Mouse (Mus musculus): ENCODE measurements around the gene Adgrg2. TPM values are rescaled to one million over a fixed set of nuclear protein-coding genes. Genes with fewer than 3 reads are reported as not detected.

The Adgrg2 gene
- polyA plus RNA-seq, 1 experiment from 2014 or later: 0.55 TPM

- Histone ChIP-seq H3K4me3 (ENCODE audit: low read depth, low read length) (no peak overlapping the region), H3K36me3 (ENCODE audit: control insufficient read depth, insufficient read depth) (no peaks in the 10 kb centered on the region), H3K4me1 (replicated peaks; ENCODE audit: control insufficient read depth, insufficient read depth, low read length) (no peaks in the 10 kb centered on the region), H3K9ac (ENCODE audit: low read depth, low read length) (no peak overlapping the region), H3K4me2 (replicated peaks; ENCODE audit: low read depth) (no peak overlapping the region), H3K27ac (ENCODE audit: low read depth, low read length) (no peak overlapping the region), H3K9me3 (ENCODE audit: control insufficient read depth) (no peaks in the 10 kb centered on the region), H3K27me3 (replicated peaks; ENCODE audit: control insufficient read depth, insufficient read depth, low read length) (no peaks in the 10 kb centered on the region)
- 59% methylated on average over 7 of the region's 7 CpGs for WGBS
- ATAC-seq: peak; percentile 75
- TF ChIP-seq CTCF (IDR thresholded peaks at IDR 0.05; ENCODE audit: low read depth): no peak
Measured at GRCm38 (mm10) chrX:160413881-160414395, 23.4 kb downstream of the Adgrg2 start.

GRCm38 (mm10) chrX:160418397-160418796 is 27.9 kb downstream of the Adgrg2 start:
- Histone ChIP-seq H3K4me2 (replicated peaks; ENCODE audit: low read depth) (no peak overlapping the region), H3K27ac (ENCODE audit: low read depth, low read length) (no peak overlapping the region), H3K9me3 (ENCODE audit: control insufficient read depth) (no peaks in the 10 kb centered on the region), H3K4me3 (ENCODE audit: low read depth, low read length) (no peak overlapping the region), H3K4me1 (replicated peaks; ENCODE audit: control insufficient read depth, insufficient read depth, low read length) (no peaks in the 10 kb centered on the region), H3K27me3 (replicated peaks; ENCODE audit: control insufficient read depth, insufficient read depth, low read length) (no peaks in the 10 kb centered on the region), H3K36me3 (ENCODE audit: control insufficient read depth, insufficient read depth) (no peaks in the 10 kb centered on the region), H3K9ac (ENCODE audit: low read depth, low read length) (no peak overlapping the region)
- no peak for TF ChIP-seq CTCF (IDR thresholded peaks at IDR 0.05; ENCODE audit: low read depth)
- WGBS: 61% methylated on average over 7 of the region's 7 CpGs
- ATAC-seq: no peak

DNA sequence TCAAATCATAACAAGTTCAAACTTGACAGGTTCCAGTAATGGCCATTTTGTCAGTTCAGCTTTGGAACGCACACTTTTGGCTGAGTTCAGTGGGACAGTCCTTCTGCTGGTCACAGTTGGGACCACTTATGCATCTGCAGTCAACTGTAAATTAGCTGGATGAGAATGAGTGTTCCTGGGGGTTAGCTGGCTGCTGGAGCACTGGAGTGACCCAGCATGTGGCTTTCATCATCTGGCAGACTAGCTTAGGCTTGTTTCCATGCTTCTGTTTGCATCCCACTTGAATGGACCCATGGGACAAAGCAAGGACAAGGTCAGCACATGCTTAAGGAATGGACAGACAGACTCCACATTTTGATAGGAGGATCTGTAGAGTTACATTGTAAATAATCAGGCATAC is 33.2 kb downstream of the Adgrg2 start:
- Histone ChIP-seq H3K9me3 (ENCODE audit: control insufficient read depth) (no peaks in the 10 kb centered on the region), H3K9ac (ENCODE audit: low read depth, low read length) (no peak overlapping the region), H3K36me3 (ENCODE audit: control insufficient read depth, insufficient read depth) (no peaks in the 10 kb centered on the region), H3K4me3 (ENCODE audit: low read depth, low read length) (no peak overlapping the region), H3K4me2 (replicated peaks; ENCODE audit: low read depth) (no peak overlapping the region), H3K27me3 (replicated peaks; ENCODE audit: control insufficient read depth, insufficient read depth, low read length) (no peaks in the 10 kb centered on the region), H3K27ac (ENCODE audit: low read depth, low read length) (no peak overlapping the region), H3K4me1 (replicated peaks; ENCODE audit: control insufficient read depth, insufficient read depth, low read length) (no peaks in the 10 kb centered on the region)
- no peak for TF ChIP-seq CTCF (IDR thresholded peaks at IDR 0.05; ENCODE audit: low read depth)
- ATAC-seq: no peak
- WGBS: 69% methylated on average over 1 of the region's 1 CpGs

- Histone ChIP-seq H3K4me3 (ENCODE audit: low read depth, low read length) (no peak overlapping the region), H3K4me2 (replicated peaks; ENCODE audit: low read depth) (no peak overlapping the region), H3K27ac (ENCODE audit: low read depth, low read length) (no peak overlapping the region), H3K4me1 (replicated peaks; ENCODE audit: control insufficient read depth, insufficient read depth, low read length) (no peaks in the 10 kb centered on the region), H3K9me3 (ENCODE audit: control insufficient read depth) (no peaks in the 10 kb centered on the region), H3K9ac (ENCODE audit: low read depth, low read length) (no peak overlapping the region), H3K27me3 (replicated peaks; ENCODE audit: control insufficient read depth, insufficient read depth, low read length) (no peaks in the 10 kb centered on the region), H3K36me3 (ENCODE audit: control insufficient read depth, insufficient read depth) (no peaks in the 10 kb centered on the region)
- TF ChIP-seq CTCF (IDR thresholded peaks at IDR 0.05; ENCODE audit: low read depth): no peak
- 38% methylated on average over 1 of the region's 1 CpGs for WGBS
- ATAC-seq: peak; percentile 90
Measured at GRCm38 (mm10) chrX:160426486-160426885, 36.0 kb downstream of the Adgrg2 start.

DNA sequence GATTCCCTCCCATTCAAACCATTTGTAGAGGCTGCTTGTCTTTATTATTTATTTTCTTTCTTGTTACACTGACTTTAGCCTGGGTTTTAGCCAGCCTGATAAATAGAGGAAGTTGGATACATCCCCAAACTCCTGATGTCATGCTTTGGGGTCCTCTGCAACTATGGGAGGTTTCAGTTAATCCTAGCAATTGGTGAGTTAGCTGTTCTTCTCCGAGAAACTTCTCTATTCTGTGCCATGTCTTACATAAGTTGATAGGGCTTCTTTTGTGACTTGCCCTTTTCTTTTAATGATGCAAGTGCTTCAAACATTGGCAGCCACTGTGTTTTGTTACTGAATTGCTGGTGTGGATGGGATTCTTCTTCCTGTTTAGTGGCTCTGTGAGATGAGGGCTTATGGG is 36.4 kb downstream of the Adgrg2 start:
- Histone ChIP-seq H3K4me1 (replicated peaks; ENCODE audit: control insufficient read depth, insufficient read depth, low read length) (no peaks in the 10 kb centered on the region), H3K9me3 (ENCODE audit: control insufficient read depth) (no peaks in the 10 kb centered on the region), H3K27ac (ENCODE audit: low read depth, low read length) (no peak overlapping the region), H3K36me3 (ENCODE audit: control insufficient read depth, insufficient read depth) (no peaks in the 10 kb centered on the region), H3K27me3 (replicated peaks; ENCODE audit: control insufficient read depth, insufficient read depth, low read length) (no peaks in the 10 kb centered on the region), H3K4me3 (ENCODE audit: low read depth, low read length) (no peak overlapping the region), H3K4me2 (replicated peaks; ENCODE audit: low read depth) (no peak overlapping the region), H3K9ac (ENCODE audit: low read depth, low read length) (no peak overlapping the region)
- TF ChIP-seq CTCF (IDR thresholded peaks at IDR 0.05; ENCODE audit: low read depth): no peak
- 85% methylated on average over 1 of the region's 1 CpGs for WGBS
- ATAC-seq: no peak

DNA sequence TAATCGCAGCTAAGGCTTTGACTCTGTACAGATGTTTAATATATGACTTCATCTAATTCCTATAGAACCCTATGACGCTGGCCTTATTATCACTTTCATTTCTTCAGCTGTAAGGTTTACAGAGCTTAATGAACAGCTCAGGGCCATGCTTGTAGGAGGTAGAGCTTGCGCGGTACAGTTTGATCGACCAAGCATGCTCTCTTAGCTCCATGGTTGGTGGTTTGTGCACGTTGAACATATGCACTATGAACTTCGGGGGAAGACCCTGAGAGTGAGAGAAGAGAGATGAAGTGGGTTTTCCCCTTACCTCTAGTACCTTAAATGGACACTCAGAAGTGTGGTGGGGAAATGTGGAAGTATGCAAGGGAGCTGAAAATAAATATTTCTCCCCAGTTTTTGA is 41.7 kb downstream of the Adgrg2 start:
- no peak for ATAC-seq
- no peaks in the 10 kb centered on the region for H3K9me3 ChIP-seq (ENCODE audit: control insufficient read depth)
- H3K4me2 ChIP-seq (replicated peaks; ENCODE audit: low read depth): no peak overlapping the region
- H3K36me3 ChIP-seq (ENCODE audit: control insufficient read depth, insufficient read depth): no peaks in the 10 kb centered on the region
- no peak overlapping the region for H3K27ac ChIP-seq (ENCODE audit: low read depth, low read length)
- H3K4me3 ChIP-seq (ENCODE audit: low read depth, low read length): no peak overlapping the region
- no peaks in the 10 kb centered on the region for H3K27me3 ChIP-seq (replicated peaks; ENCODE audit: control insufficient read depth, insufficient read depth, low read length)
- 90% methylated on average over 7 of the region's 7 CpGs for WGBS
- no peaks in the 10 kb centered on the region for H3K4me1 ChIP-seq (replicated peaks; ENCODE audit: control insufficient read depth, insufficient read depth, low read length)
- H3K9ac ChIP-seq (ENCODE audit: low read depth, low read length): no peak overlapping the region
- TF ChIP-seq CTCF (IDR thresholded peaks at IDR 0.05; ENCODE audit: low read depth): no peak

DNA sequence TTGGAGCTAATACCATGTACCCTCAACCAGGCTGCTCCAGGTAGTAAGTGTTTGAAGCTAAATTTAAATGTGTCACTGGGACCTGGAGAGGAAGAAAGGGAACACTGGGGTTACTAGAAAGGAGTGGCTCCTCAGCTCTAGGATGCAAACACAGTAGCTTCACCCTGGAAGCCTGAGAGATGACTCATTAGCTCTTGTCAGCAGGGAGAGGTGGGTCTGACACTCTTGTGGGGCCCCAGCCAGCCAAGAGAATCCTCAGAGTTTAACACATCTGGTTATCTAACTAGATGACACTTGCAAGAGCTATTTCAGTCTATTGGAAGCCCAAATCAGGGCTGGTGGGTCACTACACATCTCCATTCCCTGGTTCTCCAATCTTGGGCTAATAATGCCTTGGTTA is 50.8 kb downstream of the Adgrg2 start:
- Histone ChIP-seq H3K27me3 (replicated peaks; ENCODE audit: control insufficient read depth, insufficient read depth, low read length) (no peaks in the 10 kb centered on the region), H3K4me2 (replicated peaks; ENCODE audit: low read depth) (no peak overlapping the region), H3K9me3 (ENCODE audit: control insufficient read depth) (no peaks in the 10 kb centered on the region), H3K36me3 (ENCODE audit: control insufficient read depth, insufficient read depth) (no peaks in the 10 kb centered on the region), H3K4me1 (replicated peaks; ENCODE audit: control insufficient read depth, insufficient read depth, low read length) (no peaks in the 10 kb centered on the region), H3K4me3 (ENCODE audit: low read depth, low read length) (no peak overlapping the region), H3K9ac (ENCODE audit: low read depth, low read length) (no peak overlapping the region), H3K27ac (ENCODE audit: low read depth, low read length) (no peak overlapping the region)
- no peak for TF ChIP-seq CTCF (IDR thresholded peaks at IDR 0.05; ENCODE audit: low read depth)
- ATAC-seq: no peak

Data from intestine, postnatal 0 days (tissue).